Mouse (Mus musculus): ENCODE data around the gene AC124108.1. TPM values are rescaled to one million over a fixed set of nuclear protein-coding genes. Genes with fewer than 3 reads are reported as not detected.

Gene AC124108.1
- total and polyA plus RNA-seq, 3 experiments, result not detected

GRCm38 (mm10) chr1:132233566-132233965, 42.3 kb downstream of the AC124108.1 start:
- TF ChIP-seq MXI1 (IDR thresholded peaks at IDR 0.05; ENCODE audit: low read depth, low read length) (no peak), MEF2A (IDR thresholded peaks at IDR 0.05; ENCODE audit: borderline replicate concordance, low read depth, low read length) (no peak)
- in situ Hi-C loops (cut with MboI; ENCODE audit: low pct_ligation_motif_present, low pct_unique_long_range_greater_than_20kb, low sequenced_read_pairs), result no loop called here
- H3K27me3 ChIP-seq (replicated peaks), result peaks cover 33% of the 10 kb centered on the region
- H3K27ac ChIP-seq (ENCODE audit: insufficient read depth, low read depth), result no peak overlapping the region
- no peaks in the 10 kb centered on the region for H3K79me2 ChIP-seq (replicated peaks; ENCODE audit: control insufficient read depth, extremely low read depth, insufficient read depth, poor library complexity, severe bottlenecking)
- no peaks in the 10 kb centered on the region for H3K9me3 ChIP-seq (replicated peaks; ENCODE audit: low read length)
- no peak overlapping the region for H3K9ac ChIP-seq (ENCODE audit: insufficient read depth, low read depth)
- H3K4me1 ChIP-seq (ENCODE audit: control insufficient read depth in 1 of 2, insufficient read depth in 2 of 2), result no peaks in the 10 kb centered on the region
- no peaks in the 10 kb centered on the region for H3K36me3 ChIP-seq (replicated peaks in 1 of 2; ENCODE audit: control insufficient read depth in 1 of 2, insufficient read depth in 1 of 2, low read length in 1 of 2)
- H3K4me2 ChIP-seq (ENCODE audit: insufficient read depth, low read depth, poor library complexity, severe bottlenecking), result no peak overlapping the region
- DNase-seq (ENCODE audit: extremely low read depth), result no peak
- no peak overlapping the region for H3K4me3 ChIP-seq (replicated peaks in 1 of 3; ENCODE audit: low read depth in 2 of 3, low read length in 2 of 3, poor library complexity in 1 of 3)
- dilution Hi-C loops (cut with MboI; ENCODE audit: extremely low pct_ligation_motif_present, extremely low pct_unique_long_range_greater_than_20kb, low sequenced_read_pairs), result no loop called here

- H3K4me1 ChIP-seq (ENCODE audit: control insufficient read depth in 1 of 2, insufficient read depth in 2 of 2), result no peaks in the 10 kb centered on the region
- H3K27me3 ChIP-seq (replicated peaks), result peaks cover 41% of the 10 kb centered on the region
- in situ Hi-C loops (cut with MboI; ENCODE audit: low pct_ligation_motif_present, low pct_unique_long_range_greater_than_20kb, low sequenced_read_pairs), result loop anchor here (5.0 kb wide), 1 partner anchor 78 kb away; no protein-coding TSS in a partner anchor
- dilution Hi-C loops (cut with MboI; ENCODE audit: extremely low pct_ligation_motif_present, extremely low pct_unique_long_range_greater_than_20kb, low sequenced_read_pairs), result no loop called here
- TF ChIP-seq UBTF (IDR thresholded peaks at IDR 0.05; ENCODE audit: low read depth, low read length) (no peak), MEF2A (IDR thresholded peaks at IDR 0.05; ENCODE audit: borderline replicate concordance, low read depth, low read length) (no peak), NRF1 (IDR thresholded peaks at IDR 0.05; ENCODE audit: low read depth, low read length) (0 out of 2 replicates have a peak, but pooled peaks have one; percentile 12)
- no peak overlapping the region for H3K9ac ChIP-seq (ENCODE audit: insufficient read depth, low read depth)
- no peak overlapping the region for H3K27ac ChIP-seq (ENCODE audit: insufficient read depth, low read depth)
- no peaks in the 10 kb centered on the region for H3K79me2 ChIP-seq (replicated peaks; ENCODE audit: control insufficient read depth, extremely low read depth, insufficient read depth, poor library complexity, severe bottlenecking)
- H3K36me3 ChIP-seq (replicated peaks in 1 of 2; ENCODE audit: control insufficient read depth in 1 of 2, insufficient read depth in 1 of 2, low read length in 1 of 2), result no peaks in the 10 kb centered on the region
- H3K9me3 ChIP-seq (replicated peaks; ENCODE audit: low read length), result no peaks in the 10 kb centered on the region
- H3K4me2 ChIP-seq (ENCODE audit: insufficient read depth, low read depth, poor library complexity, severe bottlenecking), result no peak overlapping the region
- DNase-seq (ENCODE audit: extremely low read depth), result no peak
- H3K4me3 ChIP-seq (replicated peaks in 1 of 3; ENCODE audit: low read depth in 2 of 3, low read length in 2 of 3, poor library complexity in 1 of 3), result no peak overlapping the region
Measured at GRCm38 (mm10) chr1:132234757-132235273, 43.6 kb downstream of the AC124108.1 start.

GRCm38 (mm10) chr1:132237585-132238159, 46.4 kb downstream of the AC124108.1 start:
- no peaks in the 10 kb centered on the region for H3K9me3 ChIP-seq (replicated peaks; ENCODE audit: low read length)
- in situ Hi-C loops (cut with MboI; ENCODE audit: low pct_ligation_motif_present, low pct_unique_long_range_greater_than_20kb, low sequenced_read_pairs), result loop anchor here (5.0 kb wide), 1 partner anchor 80 kb away; no protein-coding TSS in a partner anchor
- H3K79me2 ChIP-seq (replicated peaks; ENCODE audit: control insufficient read depth, extremely low read depth, insufficient read depth, poor library complexity, severe bottlenecking), result no peaks in the 10 kb centered on the region
- DNase-seq (ENCODE audit: extremely low read depth), result peak; percentile 62
- no peaks in the 10 kb centered on the region for H3K4me1 ChIP-seq (ENCODE audit: control insufficient read depth in 1 of 2, insufficient read depth in 2 of 2)
- H3K27me3 ChIP-seq (replicated peaks), result peaks cover 40% of the 10 kb centered on the region
- H3K27ac ChIP-seq (ENCODE audit: insufficient read depth, low read depth), result no peak overlapping the region
- H3K4me3 ChIP-seq (replicated peaks in 1 of 3; ENCODE audit: low read depth in 2 of 3, low read length in 2 of 3, poor library complexity in 1 of 3), result no peak overlapping the region
- H3K4me2 ChIP-seq (ENCODE audit: insufficient read depth, low read depth, poor library complexity, severe bottlenecking), result no peak overlapping the region
- no peak overlapping the region for H3K9ac ChIP-seq (ENCODE audit: insufficient read depth, low read depth)
- peak; percentile 93 for TF ChIP-seq CTCF (conservative IDR thresholded peaks at IDR 0.05 in 1 of 2, IDR thresholded peaks at IDR 0.05 in 1 of 2; ENCODE audit: low read depth in 2 of 2, low read length in 2 of 2)
- peak; percentile 56; the same call in 1 of the 2 replicates for TF ChIP-seq ZC3H11A (IDR thresholded peaks at IDR 0.05; ENCODE audit: low read depth, low read length)
- no peak for TF ChIP-seq MEF2A (IDR thresholded peaks at IDR 0.05; ENCODE audit: borderline replicate concordance, low read depth, low read length)
- TF ChIP-seq USF1 (IDR thresholded peaks at IDR 0.05; ENCODE audit: low read depth, low read length), result no peak
- no peak for TF ChIP-seq HCFC1 (IDR thresholded peaks at IDR 0.05; ENCODE audit: low read depth, low read length)
- TF ChIP-seq EP300 (IDR thresholded peaks at IDR 0.05; ENCODE audit: low read length), result no peak
- no peak for TF ChIP-seq BHLHE40 (IDR thresholded peaks at IDR 0.05; ENCODE audit: low read depth, low read length)
- TF ChIP-seq RAD21 (IDR thresholded peaks at IDR 0.05; ENCODE audit: low read depth, low read length), result peak; percentile 87
- no peak for TF ChIP-seq E2F4 (IDR thresholded peaks at IDR 0.05; ENCODE audit: insufficient replicate concordance, low read depth, low read length)
- peak; percentile 92 for TF ChIP-seq SMC3 (IDR thresholded peaks at IDR 0.05; ENCODE audit: low read depth, low read length)
- H3K36me3 ChIP-seq (replicated peaks in 1 of 2; ENCODE audit: control insufficient read depth in 1 of 2, insufficient read depth in 1 of 2, low read length in 1 of 2), result no peaks in the 10 kb centered on the region
- dilution Hi-C loops (cut with MboI; ENCODE audit: extremely low pct_ligation_motif_present, extremely low pct_unique_long_range_greater_than_20kb, low sequenced_read_pairs), result no loop called here
